Mouse (Mus musculus) liver, adult 2 months (tissue): ENCODE results near the gene Fzd5.

ENCODE experiments used
- CTCF ChIP-seq: fragments of 200-500 bp; IDR thresholded peaks from 2 replicates; pipeline ENCODE4 v1.5.1; 2011; ENCODE audit warnings: low read depth, low read length, control low read depth
- POLR2A ChIP-seq: fragments of 200-500 bp; IDR thresholded peaks from 2 replicates; pipeline ENCODE4 v1.6.1; 2011; ENCODE audit warnings: low read length, control low read depth; ENCODE audit not compliant: insufficient read depth; ENCODE audit errors: extremely low read depth

- no peak for TF ChIP-seq CTCF
- no peak for TF ChIP-seq POLR2A
Measured at GRCm38 (mm10) chr1:64734771-64735750, 2.5 kb downstream of the Fzd5 start.
